Mouse (Mus musculus) lung, postnatal 4 days (tissue): ENCODE results near the gene Rho.

ENCODE experiments used
- DNase-seq, 2 experiments: peaks; one replicate each; pipeline ENCODE4 v3.0.0; 2021

The Rho gene

DNA sequence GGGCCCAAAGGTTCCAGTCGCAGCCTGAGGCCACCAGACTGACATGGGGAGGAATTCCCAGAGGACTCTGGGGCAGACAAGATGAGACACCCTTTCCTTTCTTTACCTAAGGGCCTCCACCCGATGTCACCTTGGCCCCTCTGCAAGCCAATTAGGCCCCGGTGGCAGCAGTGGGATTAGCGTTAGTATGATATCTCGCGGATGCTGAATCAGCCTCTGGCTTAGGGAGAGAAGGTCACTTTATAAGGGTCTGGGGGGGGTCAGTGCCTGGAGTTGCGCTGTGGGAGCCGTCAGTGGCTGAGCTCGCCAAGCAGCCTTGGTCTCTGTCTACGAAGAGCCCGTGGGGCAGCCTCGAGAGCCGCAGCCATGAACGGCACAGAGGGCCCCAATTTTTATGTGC is at the start of gene Rho:
TSS of gene Rho (plus strand) at position 110 of the 400 bp plus-strand sequence.
- no peak for DNase-seq

DNA sequence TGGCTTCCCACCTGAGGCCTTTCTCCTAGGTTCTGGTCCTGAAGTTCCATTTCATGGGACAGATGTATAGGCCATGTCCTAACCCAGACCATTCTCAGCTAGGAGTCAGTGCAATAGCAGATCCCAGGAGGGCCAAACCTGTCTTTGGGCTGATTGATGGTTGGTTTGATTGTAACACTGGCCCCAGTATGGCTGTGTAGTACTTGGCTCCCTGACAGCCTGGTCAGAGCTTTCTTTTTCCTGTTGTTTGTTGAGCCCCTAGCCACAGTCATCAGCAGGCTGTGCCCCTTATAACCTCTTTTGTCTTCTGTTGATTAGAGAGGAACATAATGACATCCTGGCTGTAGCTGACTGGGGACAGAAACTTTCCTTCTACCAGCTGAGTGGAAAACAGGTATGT is 47.5 kb upstream of the Rho start:
- peak in 1 of 2 experiments; percentile 26 for DNase-seq

DNA sequence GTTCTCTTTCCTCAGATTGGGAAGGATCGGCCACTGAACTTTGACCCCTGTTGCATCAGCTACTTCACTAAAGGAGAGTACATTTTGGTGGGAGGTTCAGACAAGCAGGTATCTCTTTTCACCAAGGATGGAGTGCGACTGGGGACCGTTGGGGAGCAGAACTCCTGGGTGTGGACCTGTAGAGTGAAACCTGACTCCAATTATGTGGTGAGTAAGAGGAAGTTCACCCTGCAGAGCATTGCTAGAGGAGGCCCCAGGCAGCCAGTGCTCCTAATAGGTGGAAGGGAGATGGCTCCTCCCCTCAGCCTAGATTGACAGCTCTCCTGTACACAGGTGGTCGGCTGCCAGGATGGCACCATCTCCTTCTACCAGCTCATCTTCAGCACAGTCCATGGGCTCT is 44.7 kb upstream of the Rho start:
- peak in 1 of 2 experiments; percentile 18 for DNase-seq

DNA sequence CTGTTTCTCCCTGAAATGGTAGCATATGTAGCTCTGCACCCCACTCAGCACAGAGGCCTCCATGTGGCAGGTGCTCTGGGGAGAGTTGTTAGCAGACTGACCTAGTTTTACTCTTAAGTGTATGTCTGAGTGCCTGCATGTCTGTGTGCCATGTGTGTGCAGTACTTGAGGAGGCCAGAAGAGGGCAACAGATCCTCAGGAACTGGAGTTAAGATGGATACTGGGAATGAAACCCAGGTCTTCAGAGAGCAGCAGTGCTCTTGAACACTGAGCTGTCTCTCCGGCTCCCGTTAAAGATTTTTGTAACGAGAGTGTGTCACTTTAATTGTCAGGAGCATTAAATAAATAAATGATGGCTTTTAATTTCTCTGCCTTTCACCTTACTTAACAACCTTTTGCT is 43.3 kb upstream of the Rho start:
- DNase-seq, result peak in 1 of 2 experiments; percentile 53

DNA sequence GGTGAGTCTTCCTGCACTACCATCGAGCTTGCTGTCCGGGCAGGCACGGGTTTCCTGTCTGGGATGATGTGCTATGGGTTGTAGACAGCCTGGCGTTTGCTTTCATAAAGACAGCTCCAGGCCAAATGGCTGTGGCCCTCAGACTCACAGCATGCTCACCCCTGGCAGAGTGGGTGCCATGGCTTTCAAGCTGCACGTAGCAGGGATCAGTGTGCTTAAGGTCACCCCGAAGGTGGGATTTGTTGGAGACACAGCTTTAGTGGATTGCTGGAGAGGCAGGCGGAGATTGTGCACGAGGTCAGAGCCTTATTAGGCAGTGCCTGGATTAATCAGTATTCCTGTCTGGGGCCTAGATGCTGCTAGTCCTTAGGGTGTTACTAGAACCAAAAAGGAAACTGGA is 40.9 kb upstream of the Rho start:
- DNase-seq, result peak in 1 of 2 experiments; percentile 9

DNA sequence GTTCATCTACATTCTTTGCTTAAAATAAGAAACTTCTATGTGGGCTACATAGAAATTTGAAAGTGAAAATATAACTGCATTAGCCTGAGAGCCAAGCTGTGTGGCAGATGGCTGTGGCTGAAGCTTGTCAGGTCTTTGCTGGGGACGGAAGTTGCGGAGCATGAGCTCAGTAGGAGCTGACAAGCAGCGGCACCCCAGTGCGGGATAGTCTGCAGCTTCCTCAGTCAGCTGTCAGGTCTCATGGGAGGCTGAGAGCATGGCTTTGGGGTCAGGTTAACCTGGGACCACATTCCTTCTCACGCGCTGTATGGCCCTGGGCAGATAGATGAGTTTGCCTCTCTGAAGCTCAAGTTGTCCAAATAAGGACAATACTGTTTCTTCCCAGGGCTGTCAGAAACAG is 40.5 kb upstream of the Rho start:
- DNase-seq, result peak; percentile 42 to 66

DNA sequence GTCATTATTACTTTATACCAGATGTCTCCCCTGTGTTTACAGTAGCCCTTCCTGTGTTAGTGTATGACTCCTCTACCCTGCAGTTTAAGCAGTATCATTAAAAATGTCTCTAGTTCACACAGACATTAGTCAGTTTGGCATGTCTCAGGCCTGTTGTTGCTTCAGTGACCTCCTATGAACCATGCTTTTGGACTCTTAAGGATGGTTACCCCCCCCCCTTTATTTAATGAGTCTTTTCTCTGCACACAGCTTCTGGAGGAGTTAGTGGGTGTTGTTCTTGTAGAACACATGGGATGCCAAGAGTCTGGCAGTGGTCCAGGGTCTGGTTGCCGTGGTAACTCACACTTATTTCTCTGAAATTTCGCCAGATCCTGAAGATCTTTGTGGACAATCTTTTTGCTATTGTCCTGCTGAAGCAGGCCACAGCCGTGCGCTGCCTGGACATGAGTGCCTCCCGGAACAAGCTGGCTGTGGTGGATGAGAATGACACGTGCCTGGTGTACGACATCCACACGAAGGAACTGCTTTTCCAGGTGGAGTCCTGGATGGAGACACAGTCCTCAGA is 40.0 kb upstream of the Rho start:
- peak; percentile 83 to 91 for DNase-seq

DNA sequence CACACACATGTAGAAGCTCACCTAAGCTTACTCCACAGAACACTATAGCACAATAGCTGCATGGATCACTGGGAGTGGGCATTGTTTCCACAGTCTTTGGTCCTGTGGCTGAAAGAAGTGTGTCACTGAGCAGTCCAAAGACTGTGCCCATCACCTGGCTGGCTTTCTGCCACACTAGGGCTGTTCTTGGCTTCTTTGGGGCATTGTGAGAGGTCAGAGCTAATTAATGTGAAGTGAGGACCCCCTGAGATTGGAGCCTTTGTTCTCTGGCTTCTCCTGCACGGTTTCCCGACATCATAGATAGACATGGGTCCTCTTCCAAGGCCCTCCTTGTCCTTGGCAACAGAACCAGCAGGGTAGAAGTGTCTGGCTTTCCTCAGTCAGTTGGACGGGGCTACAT is 39.2 kb upstream of the Rho start:
- DNase-seq, result no peak

DNA sequence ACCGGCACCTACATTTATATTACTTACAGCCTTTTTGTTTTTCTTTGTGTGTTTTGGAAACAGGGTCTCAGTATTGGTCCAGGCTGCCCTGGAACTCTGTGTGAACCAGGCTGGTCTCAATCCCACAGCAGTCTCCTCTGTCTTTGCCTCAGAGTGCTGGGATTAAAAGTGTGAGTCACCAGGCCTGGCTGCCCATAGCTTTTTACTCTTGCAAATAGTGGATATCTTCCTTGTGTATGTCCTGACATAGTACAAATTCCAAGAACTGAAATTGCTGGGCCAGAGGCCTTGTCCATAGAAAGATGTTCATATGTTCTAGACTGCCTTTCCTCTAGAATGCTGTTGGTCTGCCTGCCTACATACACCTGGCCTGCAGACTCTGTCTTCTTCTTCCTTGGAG is 35.2 kb upstream of the Rho start:
- DNase-seq, result peak in 1 of 2 experiments; percentile 14

DNA sequence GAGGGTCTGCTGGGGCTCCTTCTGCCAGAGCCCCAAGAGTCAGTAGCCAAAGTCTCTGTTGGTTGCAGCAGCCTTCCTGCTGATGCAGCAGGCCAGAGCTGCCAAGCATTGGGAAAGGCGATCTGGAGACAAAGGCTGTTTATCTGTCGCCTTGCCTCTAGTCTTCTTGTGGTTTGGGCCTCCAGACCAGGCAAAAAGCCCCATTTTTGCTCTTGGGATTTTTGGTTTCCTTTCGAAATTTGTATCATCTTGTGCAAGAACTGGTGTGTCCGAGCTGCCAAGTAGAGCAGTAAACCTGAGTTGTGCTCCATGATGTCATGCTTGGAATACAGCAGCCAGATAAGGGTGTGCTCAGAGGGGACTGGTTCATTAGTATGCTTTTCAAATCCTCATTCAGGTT is 34.4 kb upstream of the Rho start:
- peak; percentile 46 to 81 for DNase-seq

DNA sequence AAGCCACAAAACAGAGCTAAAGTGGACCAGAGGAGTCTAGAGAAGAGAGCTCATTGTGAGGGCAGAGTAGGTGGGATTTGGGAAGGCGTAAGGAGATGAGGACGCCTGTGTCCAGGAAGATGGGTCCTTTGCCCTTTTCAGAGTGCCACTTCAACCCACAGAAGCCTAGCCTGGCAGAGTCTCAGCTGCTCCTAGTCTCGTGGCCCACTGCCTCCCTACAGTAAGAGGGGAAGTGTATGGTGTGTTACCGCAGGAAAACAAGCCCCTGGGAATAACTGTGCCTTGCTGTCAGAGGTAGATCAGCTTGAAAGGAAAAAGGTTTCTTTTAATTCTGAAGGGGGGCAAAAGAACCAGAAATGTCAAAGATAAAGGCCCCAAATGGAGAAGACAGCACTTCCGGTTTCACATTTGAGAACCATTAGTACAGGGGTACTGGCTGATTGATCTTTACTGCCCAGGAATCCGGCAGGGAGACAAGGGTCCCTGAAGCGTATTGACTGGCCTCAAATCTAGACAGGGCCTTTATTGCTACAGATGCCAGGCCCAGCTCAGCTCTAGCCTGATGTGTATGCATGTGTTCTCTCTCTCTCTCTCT is 33.5 kb upstream of the Rho start:
- DNase-seq, result peak in 1 of 2 experiments; percentile 16

DNA sequence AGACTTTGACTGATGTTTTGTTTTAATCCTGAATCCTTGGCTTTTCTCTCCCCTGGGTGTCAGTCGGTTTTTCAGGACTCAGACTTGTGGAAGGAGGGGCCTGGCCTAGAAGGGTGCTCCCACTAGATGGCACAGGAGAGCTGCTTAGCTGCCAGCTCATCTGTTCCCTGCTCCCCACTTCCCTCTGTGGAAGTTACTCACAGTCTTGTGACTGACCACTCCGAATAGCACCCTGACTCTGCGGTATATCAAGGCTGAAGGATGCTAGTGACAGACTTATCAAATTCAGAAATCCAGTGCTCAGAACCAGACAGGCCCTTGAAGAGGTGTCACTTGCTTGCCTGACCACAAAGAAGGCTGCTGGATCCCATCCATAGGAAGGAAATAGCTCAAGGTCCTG is 30.5 kb upstream of the Rho start:
- DNase-seq, result peak; percentile 81 to 86

DNA sequence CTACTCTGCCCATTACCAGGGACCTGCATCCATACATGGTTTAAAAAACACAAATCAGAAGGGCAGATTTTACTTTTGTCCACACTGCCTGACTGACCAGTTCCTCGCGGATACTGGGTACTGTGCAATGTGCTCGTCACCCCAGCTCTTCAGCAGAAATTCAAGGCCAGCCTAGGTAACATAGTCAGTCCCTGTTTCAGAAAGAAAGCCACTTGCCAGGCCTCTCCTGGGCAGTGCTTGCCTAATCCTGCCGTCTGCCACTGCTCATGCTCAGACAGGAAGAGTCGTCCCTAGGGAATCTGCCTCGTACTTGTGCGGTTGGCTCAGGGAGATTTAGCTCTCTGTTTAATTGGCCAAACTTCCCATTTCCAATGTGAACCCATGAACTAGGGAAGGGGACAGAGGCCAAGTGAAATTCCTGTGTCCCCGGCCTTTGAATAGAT is 30.0 kb upstream of the Rho start:
- peak in 1 of 2 experiments; percentile 39 for DNase-seq

DNA sequence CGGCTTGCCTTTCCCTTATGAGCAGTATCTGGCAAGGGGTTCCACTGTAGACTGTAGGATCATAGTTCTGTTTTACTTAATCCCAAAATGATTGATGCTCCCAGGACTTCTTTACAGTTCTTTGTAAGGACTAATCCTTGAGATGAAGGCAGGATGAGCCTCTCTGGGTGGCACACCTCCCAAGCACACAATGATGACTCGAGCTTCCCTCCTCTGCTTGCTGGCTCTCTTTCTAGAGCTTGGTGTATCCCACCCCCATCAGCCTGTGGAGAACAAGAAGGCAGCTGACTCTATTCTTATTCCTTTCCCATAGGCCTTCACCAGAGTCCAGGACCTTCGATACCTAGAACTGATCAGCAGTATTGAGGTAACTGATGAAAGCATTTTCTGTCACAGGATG is 29.0 kb upstream of the Rho start:
- DNase-seq, result no peak

DNA sequence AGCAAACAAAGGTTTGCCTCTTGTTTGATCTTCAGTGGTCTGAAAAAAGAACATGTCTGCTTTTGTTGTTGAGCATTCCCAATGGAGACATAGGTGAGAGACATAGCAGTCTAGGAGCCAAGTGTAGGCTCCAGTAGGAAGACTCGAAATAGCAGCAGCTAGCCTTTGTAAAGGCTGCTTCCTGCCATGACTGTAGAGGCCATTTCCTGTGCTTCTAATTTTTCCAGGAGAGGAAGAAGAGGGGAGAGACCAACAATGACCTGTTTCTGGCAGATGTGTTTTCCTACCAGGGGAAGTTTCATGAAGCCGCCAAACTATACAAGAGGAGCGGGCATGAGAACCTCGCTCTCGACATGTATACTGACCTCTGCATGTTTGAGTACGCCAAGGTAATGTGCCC is 26.0 kb upstream of the Rho start:
- DNase-seq, result no peak

DNA sequence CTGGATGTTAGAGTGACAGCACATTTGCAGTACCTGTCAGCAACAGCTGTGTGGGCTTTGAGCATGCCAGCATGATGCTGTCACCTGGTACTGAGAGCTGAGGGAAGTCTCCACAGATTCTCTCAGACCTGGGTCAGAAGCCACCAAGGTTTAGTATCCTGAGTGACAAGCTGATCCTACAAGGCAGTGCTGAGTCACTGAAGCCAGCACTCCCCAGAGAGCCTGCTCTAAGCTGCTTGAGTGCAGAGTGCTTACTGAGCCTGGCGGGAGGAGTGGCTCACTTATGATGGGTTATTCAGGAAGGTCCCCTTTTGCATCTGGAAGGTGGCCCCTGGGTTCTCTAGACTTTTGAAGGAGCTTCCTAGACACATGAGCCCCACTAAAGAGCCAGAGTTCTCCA is 25.1 kb upstream of the Rho start:
- no peak for DNase-seq

DNA sequence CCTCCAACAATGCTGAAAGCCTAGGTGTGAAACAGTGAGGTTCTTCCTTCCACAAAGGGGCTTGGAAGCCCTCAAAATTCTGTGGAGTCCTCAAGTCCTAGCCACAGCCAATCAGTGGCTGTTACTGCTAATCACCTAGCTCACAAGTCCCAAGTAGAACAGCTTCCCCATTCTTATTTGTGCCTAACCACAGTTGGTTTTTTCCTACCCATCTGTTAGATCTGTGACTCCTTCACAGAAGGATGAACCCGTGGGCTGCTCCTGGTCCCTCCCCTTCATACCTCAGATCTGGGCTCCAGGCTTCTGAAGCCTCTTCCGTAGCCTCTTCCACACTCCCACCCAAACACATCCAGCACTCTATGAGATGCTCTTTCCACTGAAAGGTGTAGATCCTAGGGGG is 24.7 kb upstream of the Rho start:
- DNase-seq, result no peak

DNA sequence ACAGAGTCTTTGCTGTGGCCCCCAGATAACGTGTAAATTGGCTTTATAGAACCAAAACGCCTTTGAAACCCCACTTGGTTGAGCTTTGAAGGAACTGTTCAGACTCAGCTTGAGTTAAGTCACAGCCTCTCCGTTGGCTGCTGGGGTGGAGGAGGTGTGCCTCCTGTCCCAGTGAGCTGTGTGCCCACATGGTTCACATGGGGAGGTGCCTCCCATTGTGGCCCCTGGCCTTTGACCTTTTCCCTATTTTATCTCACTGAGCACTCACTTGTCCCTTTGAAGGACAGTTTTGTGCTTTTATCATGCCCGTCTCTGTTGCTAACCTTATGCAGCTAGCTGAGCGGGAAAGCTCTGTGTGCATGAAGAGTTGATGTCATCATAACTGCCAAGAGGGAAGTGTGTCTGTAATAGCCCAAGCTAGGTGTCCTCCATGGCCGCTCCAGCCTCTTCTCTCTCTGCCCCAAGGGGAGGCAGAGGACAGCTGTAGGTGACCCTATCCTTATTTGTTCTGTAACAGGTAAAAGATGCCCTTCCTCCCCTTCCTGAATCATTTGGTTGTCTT is 23.0 kb upstream of the Rho start:
- DNase-seq, result no peak

DNA sequence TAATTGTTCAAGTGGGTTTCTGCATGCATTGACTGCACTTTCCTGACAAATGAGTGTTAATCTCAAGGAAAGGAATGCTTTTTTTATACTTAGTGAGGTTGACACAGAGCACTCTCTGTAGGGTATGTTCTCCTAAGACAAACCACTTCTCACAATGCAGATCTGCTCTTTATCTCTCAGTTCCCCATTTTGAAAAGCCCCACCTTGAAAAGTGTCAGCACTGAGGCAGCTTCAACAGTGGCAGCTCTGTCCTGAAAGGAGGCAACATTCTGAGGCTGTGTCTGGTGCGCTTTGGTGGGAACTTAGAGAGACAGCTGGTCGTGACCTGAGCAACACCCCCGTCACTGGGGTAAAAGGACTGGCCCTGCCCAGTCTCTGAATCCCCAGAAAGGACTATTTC is 22.5 kb upstream of the Rho start:
- DNase-seq, result no peak

DNA sequence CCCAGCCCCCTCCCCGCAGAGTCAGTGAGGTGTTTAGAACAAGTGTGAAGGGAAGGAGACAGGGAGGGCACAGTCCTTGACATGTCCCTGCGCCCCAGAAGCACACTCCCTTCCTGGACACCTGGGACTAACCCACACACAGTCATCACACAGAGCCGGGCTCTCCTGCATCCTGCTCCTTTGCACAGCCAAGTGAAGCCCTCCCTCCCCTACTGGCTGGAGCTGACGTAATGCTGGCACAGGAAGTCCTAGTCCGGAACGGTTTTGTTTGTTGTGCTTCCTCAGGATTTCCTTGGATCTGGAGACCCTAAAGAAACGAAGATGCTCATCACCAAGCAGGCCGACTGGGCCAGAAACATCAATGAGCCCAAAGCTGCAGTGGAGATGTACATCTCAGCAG is 21.6 kb upstream of the Rho start:
- peak; percentile 81 to 90 for DNase-seq

DNA sequence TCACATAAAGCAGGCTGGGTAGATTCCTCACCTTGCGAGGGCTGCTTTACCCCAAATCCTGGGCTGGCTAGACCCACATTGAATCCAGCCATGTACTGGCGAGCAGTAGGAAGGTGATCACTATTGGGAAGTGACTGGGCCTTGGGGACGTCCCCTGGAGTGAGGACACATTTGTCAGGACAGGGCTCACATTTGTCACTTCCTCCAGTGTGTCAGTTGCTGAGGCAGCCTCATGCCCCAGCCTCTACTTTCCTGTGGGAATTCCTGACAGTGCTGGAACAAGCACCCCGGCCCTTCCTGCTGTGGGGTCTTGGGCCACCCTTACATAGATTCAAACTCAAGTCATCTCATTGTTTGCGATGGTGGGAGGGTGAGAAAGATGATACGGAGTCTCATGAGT is 19.8 kb upstream of the Rho start:
- no peak for DNase-seq

DNA sequence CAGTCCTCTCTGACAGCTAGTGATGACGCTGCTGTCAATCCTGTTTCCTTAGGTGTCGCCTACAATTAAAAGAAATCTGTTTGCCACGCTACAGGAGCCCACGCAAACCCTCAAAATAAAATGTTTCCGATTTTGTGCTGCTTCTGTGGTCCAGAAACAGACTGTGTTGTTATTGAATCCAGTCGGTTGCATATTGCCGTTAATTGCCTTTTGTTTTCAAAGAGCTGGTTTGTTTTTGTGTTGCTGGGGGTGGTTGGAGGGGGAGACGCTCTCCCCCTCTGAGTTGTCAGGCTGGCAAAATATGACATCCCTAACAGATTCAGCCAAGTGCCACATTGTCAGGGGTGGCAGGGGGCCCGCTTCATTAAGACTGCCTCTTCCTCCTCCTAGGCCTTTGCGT is 18.1 kb upstream of the Rho start:
- no peak for DNase-seq

DNA sequence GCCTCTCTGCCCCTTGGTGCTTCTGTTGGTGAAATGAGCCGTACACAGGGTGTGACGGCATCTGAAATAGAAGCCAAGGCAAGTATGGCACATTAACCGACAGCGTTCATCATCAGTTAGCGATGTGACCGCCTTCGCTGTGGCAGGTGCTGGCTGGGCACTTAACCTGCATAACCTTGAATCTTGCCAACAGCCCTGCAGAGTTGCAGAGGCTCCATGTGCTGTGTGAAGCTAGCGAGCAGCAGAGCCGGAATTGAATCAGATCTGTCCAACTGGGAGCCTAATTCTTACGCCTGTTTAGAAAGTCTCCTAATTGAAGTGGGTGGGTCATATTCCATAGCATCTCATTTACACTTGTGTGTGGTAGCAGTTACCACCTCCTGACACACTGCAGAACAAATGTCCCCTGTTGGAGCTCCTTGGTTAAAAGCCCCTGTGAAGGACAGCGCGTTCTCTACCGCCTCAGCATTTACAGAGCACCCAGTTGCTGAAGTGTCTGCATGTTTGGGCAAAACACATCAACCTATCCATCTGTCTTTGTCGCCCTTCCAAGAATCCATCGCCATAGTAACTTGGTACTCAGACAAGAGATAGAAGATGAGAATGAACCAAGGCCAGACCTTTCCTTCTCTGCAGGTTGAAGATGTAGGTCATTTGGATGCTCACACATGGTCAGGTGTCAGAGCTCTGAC is 16.9 kb upstream of the Rho start:
- DNase-seq, result no peak
